Mouse (Mus musculus): ENCODE results near the gene Tcf15. TPM values are rescaled to one million over a fixed set of nuclear protein-coding genes. Genes with fewer than 3 reads are reported as not detected.

Gene Tcf15
- total and polyA plus RNA-seq, 2 experiments from 2014 or later, result 0.90 TPM; not detected in 1

GRCm38 (mm10) chr2:152194586-152194985 is 51.2 kb downstream of the Tcf15 start:
- no peak overlapping the region for H3K9ac ChIP-seq (replicated peaks; ENCODE audit: low read length, poor library complexity, severe bottlenecking)
- no peak overlapping the region for H3K27ac ChIP-seq (ENCODE audit: low read depth, low read length)
- H3K27me3 ChIP-seq (ENCODE audit: insufficient read depth, low read length), result no peaks in the 10 kb centered on the region
- H3K4me3 ChIP-seq (ENCODE audit: low read depth, low read length), result no peak overlapping the region
- no peak for ATAC-seq (ENCODE audit: low FRiP score)
- DNase-seq (ENCODE audit: low spot score), result no peak
- TF ChIP-seq CTCF (IDR thresholded peaks at IDR 0.05), result no peak
- no peak overlapping the region for H3K4me2 ChIP-seq (ENCODE audit: low read depth, low read length, poor library complexity, severe bottlenecking)
- WGBS, result 92% methylated on average over 2 of the region's 2 CpGs
- H3K36me3 ChIP-seq (ENCODE audit: insufficient read depth, low read length), result no peaks in the 10 kb centered on the region
- no peaks in the 10 kb centered on the region for H3K4me1 ChIP-seq (ENCODE audit: insufficient read depth, low read length)
- H3K9me3 ChIP-seq (ENCODE audit: low read length), result no peaks in the 10 kb centered on the region

- Histone ChIP-seq H3K4me3 (ENCODE audit: low read depth, low read length) (no peak overlapping the region), H3K27me3 (ENCODE audit: insufficient read depth, low read length) (no peaks in the 10 kb centered on the region), H3K27ac (ENCODE audit: low read depth, low read length) (no peak overlapping the region), H3K36me3 (ENCODE audit: insufficient read depth, low read length) (no peaks in the 10 kb centered on the region), H3K9ac (replicated peaks; ENCODE audit: low read length, poor library complexity, severe bottlenecking) (no peak overlapping the region), H3K4me2 (ENCODE audit: low read depth, low read length, poor library complexity, severe bottlenecking) (no peak overlapping the region), H3K4me1 (ENCODE audit: insufficient read depth, low read length) (no peaks in the 10 kb centered on the region), H3K9me3 (ENCODE audit: low read length) (no peaks in the 10 kb centered on the region)
- ATAC-seq (ENCODE audit: low FRiP score), result no peak
- TF ChIP-seq CTCF (IDR thresholded peaks at IDR 0.05), result no peak
- 39% methylated on average over 3 of the region's 3 CpGs for WGBS
- DNase-seq (ENCODE audit: low spot score), result no peak
Observed at GRCm38 (mm10) chr2:152196896-152197295, 53.5 kb downstream of the Tcf15 start.

- TF ChIP-seq CTCF (IDR thresholded peaks at IDR 0.05), result peak; percentile 90
- Histone ChIP-seq H3K9ac (replicated peaks; ENCODE audit: low read length, poor library complexity, severe bottlenecking) (no peak overlapping the region), H3K27ac (ENCODE audit: low read depth, low read length) (no peak overlapping the region), H3K36me3 (ENCODE audit: insufficient read depth, low read length) (no peaks in the 10 kb centered on the region), H3K4me3 (ENCODE audit: low read depth, low read length) (no peak overlapping the region), H3K9me3 (ENCODE audit: low read length) (no peaks in the 10 kb centered on the region), H3K27me3 (ENCODE audit: insufficient read depth, low read length) (no peaks in the 10 kb centered on the region), H3K4me2 (ENCODE audit: low read depth, low read length, poor library complexity, severe bottlenecking) (no peak overlapping the region), H3K4me1 (ENCODE audit: insufficient read depth, low read length) (no peaks in the 10 kb centered on the region)
- peak; percentile 82 for ATAC-seq (ENCODE audit: low FRiP score)
- DNase-seq (ENCODE audit: low spot score), result peak; percentile 92
- 45% methylated on average over 10 of the region's 10 CpGs for WGBS
Observed at GRCm38 (mm10) chr2:152197301-152197712, 53.9 kb downstream of the Tcf15 start.

Other genes starting within 250 kb of the Tcf15 start
- 0.24 and 0.38 TPM in 2 replicates for gene Angpt4, start 232.4 kb upstream of the Tcf15 start, total RNA-seq (2014; rRNA removed)
- gene Angpt4, start 232.4 kb upstream of the Tcf15 start, polyA plus RNA-seq (2015; fragmentation: Nextera tagmentation; extraction: Ambion mirVana), result 0.09 and 0.25 TPM in 2 replicates
- 25.9 and 28.7 TPM in 2 replicates for gene Fam110a, start 163.3 kb upstream of the Tcf15 start, total RNA-seq (2014; rRNA removed)
- 36.1 and 43.5 TPM in 2 replicates for gene Fam110a, start 163.3 kb upstream of the Tcf15 start, polyA plus RNA-seq (2015; fragmentation: Nextera tagmentation; extraction: Ambion mirVana)
- 2.6 and 3.5 TPM in 2 replicates for gene Slc52a3, start 147.1 kb upstream of the Tcf15 start, total RNA-seq (2014; rRNA removed)
- 2.2 and 2.6 TPM in 2 replicates for gene Slc52a3, start 147.1 kb upstream of the Tcf15 start, polyA plus RNA-seq (2015; fragmentation: Nextera tagmentation; extraction: Ambion mirVana)
- gene Scrt2, start 62.0 kb upstream of the Tcf15 start, total RNA-seq (2014; rRNA removed), result 6.7 and 10.8 TPM in 2 replicates
- gene Scrt2, start 62.0 kb upstream of the Tcf15 start, polyA plus RNA-seq (2015; fragmentation: Nextera tagmentation; extraction: Ambion mirVana), result 2.2 and 2.3 TPM in 2 replicates
- 24.5 and 46.1 TPM in 2 replicates for gene Srxn1, start 38.0 kb upstream of the Tcf15 start, total RNA-seq (2014; rRNA removed)
- gene Srxn1, start 38.0 kb upstream of the Tcf15 start, polyA plus RNA-seq (2015; fragmentation: Nextera tagmentation; extraction: Ambion mirVana), result 24.8 and 29.5 TPM in 2 replicates
- 156 and 161 TPM in 2 replicates for gene Csnk2a1, start 83.3 kb downstream of the Tcf15 start, total RNA-seq (2014; rRNA removed)
- 101 and 106 TPM in 2 replicates for gene Csnk2a1, start 83.3 kb downstream of the Tcf15 start, polyA plus RNA-seq (2015; fragmentation: Nextera tagmentation; extraction: Ambion mirVana)
- 53.5 and 57.1 TPM in 2 replicates for gene Tbc1d20, start 150.3 kb downstream of the Tcf15 start, total RNA-seq (2014; rRNA removed)
- 26.9 and 27.4 TPM in 2 replicates for gene Tbc1d20, start 150.3 kb downstream of the Tcf15 start, polyA plus RNA-seq (2015; fragmentation: Nextera tagmentation; extraction: Ambion mirVana)
- gene Rbck1, start 189.1 kb downstream of the Tcf15 start, total RNA-seq (2014; rRNA removed), result 117 and 118 TPM in 2 replicates
- gene Rbck1, start 189.1 kb downstream of the Tcf15 start, polyA plus RNA-seq (2015; fragmentation: Nextera tagmentation; extraction: Ambion mirVana), result 90.5 and 92.0 TPM in 2 replicates
- 3.0 and 4.2 TPM in 2 replicates for gene Trib3, start 200.5 kb downstream of the Tcf15 start, total RNA-seq (2014; rRNA removed)
- 3.0 and 3.4 TPM in 2 replicates for gene Trib3, start 200.5 kb downstream of the Tcf15 start, polyA plus RNA-seq (2015; fragmentation: Nextera tagmentation; extraction: Ambion mirVana)
- gene Nrsn2, start 233.1 kb downstream of the Tcf15 start, total RNA-seq (2014; rRNA removed), result 72.5 and 80.2 TPM in 2 replicates
- 103 and 111 TPM in 2 replicates for gene Nrsn2, start 233.1 kb downstream of the Tcf15 start, polyA plus RNA-seq (2015; fragmentation: Nextera tagmentation; extraction: Ambion mirVana)

Measured in midbrain, postnatal 0 days (tissue).